Mouse (Mus musculus) bone marrow macrophage, adult 2 months (primary cell): ENCODE measurements around the gene BC024978.

ENCODE experiments used
- CTCF ChIP-seq: IDR thresholded peaks from 2 replicates; pipeline ENCODE4 v1.5.1; 2012; ENCODE audit warnings: low read depth, mild to moderate bottlenecking, low read length, moderate library complexity
- POLR2A ChIP-seq: IDR thresholded peaks from 2 replicates; pipeline ENCODE4 v1.6.1; 2012; ENCODE audit warnings: mild to moderate bottlenecking, low read depth, low read length, borderline replicate concordance

- TF ChIP-seq CTCF (no peak), POLR2A (no peak)
These were observed 3.1 kb upstream of the BC024978 start for GRCm38 (mm10) chr7:27192434-27192833.
